Mouse (Mus musculus): ENCODE measurements around the gene Gm14190. TPM values are rescaled to one million over a fixed set of nuclear protein-coding genes. Genes with fewer than 3 reads are reported as not detected.
"Not testable (repeated sequence)": the region's sequence is repeated elsewhere in the genome, so short reads cannot be mapped to it uniquely, and the experiment has no call there.

Gene Gm14190
- total RNA-seq (2014; rRNA removed; ENCODE audit: low replicate concordance) (not detected in 2 replicates), polyA plus RNA-seq (2015; fragmentation: Nextera tagmentation; extraction: Ambion mirVana) (not detected in 2 replicates)

DNA sequence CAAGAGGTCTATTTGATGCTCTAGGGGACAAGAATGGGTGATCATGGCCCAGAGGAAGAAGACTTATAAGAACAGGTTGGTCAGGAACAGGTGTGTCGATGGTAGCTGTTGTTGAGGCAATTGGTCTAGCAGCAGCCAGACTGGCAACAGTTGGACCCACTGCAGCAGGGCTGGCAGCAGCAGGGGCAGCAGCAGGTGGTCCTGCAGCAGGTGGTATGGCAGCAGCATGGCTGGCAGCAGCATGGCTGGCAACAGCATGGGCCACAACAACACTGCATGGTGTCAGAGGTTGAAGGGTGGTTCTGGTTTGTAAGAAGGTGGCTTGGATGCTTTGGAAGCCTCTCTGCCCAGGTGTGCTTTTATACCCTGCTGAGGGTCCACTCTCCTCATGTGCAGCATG lies at the start of gene Gm14190:
TSS of gene Gm14190 (minus strand) at position 278 of the 400 bp plus-strand sequence.
- Histone ChIP-seq H3K36me3 (replicated peaks; ENCODE audit: control insufficient read depth, insufficient read depth, low read length) (no peaks in the 10 kb centered on the region), H3K9ac (replicated peaks; ENCODE audit: low read depth, low read length) (no peak within 1 kb of the TSS), H3K4me2 (ENCODE audit: low read depth, low read length) (no peak within 1 kb of the TSS), H3K27ac (ENCODE audit: low read depth) (no peak within 1 kb of the TSS), H3K27me3 (ENCODE audit: control insufficient read depth, insufficient read depth, low read length) (no peaks in the 10 kb centered on the region), H3K4me3 (ENCODE audit: low read depth, low read length) (no peak within 1 kb of the TSS), H3K9me3 (replicated peaks; ENCODE audit: control insufficient read depth, low read length) (no peaks in the 10 kb centered on the region), H3K4me1 (ENCODE audit: control insufficient read depth, insufficient read depth) (no peaks in the 10 kb centered on the region)
- ATAC-seq (ENCODE audit: insufficient read depth, low read depth) (no peak), DNase-seq (ENCODE audit: low spot score) (no peak)
- 74% methylated on average over 1 of the region's 1 CpGs for WGBS
- TF ChIP-seq EP300 (IDR thresholded peaks at IDR 0.05; ENCODE audit: low read depth), result no peak
- TF ChIP-seq CTCF (IDR thresholded peaks at IDR 0.05; ENCODE audit: low read depth), result no peak

DNA sequence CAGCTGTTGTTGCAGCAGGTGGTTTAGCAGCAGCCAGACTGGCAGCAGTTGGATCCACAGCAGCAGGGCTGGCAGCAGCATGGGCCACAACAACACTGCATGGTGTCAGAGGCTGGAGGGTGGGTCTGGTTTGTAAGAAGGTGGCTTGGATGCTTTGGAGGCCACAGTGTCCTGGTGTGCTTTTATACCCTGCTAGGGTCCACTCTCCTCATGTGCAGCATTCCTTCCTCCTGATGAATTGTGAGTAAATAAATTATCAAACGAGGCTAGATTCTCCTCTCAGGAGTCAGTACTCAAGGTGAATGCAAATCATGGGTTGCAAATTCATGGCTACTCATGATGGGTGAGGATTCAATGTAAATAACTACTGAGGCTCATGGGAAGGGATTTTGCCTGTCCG lies 43.6 kb upstream of the Gm14190 start, which contains the start of gene Gm14180:
TSS of gene Gm14180 (minus strand) at position 101 of the 400 bp plus-strand sequence.
- Histone ChIP-seq H3K4me2 (ENCODE audit: low read depth, low read length) (no peak within 1 kb of the TSS), H3K4me1 (ENCODE audit: control insufficient read depth, insufficient read depth) (no peaks in the 10 kb centered on the region), H3K27me3 (ENCODE audit: control insufficient read depth, insufficient read depth, low read length) (no peaks in the 10 kb centered on the region), H3K9me3 (replicated peaks; ENCODE audit: control insufficient read depth, low read length) (no peaks in the 10 kb centered on the region), H3K4me3 (ENCODE audit: low read depth, low read length) (no peak within 1 kb of the TSS), H3K27ac (ENCODE audit: low read depth) (no peak within 1 kb of the TSS), H3K9ac (replicated peaks; ENCODE audit: low read depth, low read length) (no peak within 1 kb of the TSS), H3K36me3 (replicated peaks; ENCODE audit: control insufficient read depth, insufficient read depth, low read length) (no peaks in the 10 kb centered on the region)
- DNase-seq (ENCODE audit: low spot score) (no peak), ATAC-seq (ENCODE audit: insufficient read depth, low read depth) (no peak)
- TF ChIP-seq EP300 (IDR thresholded peaks at IDR 0.05; ENCODE audit: low read depth) (no peak), CTCF (IDR thresholded peaks at IDR 0.05; ENCODE audit: low read depth) (no peak)
- WGBS, result 44% methylated on average over 2 of the region's 2 CpGs

DNA sequence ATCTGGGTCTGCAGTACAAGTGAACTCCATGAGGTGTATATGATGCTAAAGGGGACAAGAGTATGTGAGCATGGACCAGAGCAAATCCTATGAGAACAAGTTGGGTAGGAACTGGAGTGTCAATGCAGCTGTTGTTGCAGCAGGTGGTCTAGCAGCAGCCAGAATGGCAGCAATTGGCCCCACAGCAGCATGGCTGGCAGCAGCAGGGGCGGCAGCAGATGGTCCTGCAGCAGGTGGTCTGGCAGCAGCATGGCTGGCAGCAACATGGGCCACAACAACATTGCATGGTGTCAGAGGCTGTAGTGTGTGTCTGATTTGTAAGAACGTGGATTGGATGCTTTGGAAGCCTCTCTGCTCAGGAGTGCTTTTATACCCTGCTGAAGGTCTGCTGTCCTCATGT lies 33.5 kb upstream of the Gm14190 start:
- Histone ChIP-seq H3K4me3 (ENCODE audit: low read depth, low read length) (no peak overlapping the region), H3K27me3 (ENCODE audit: control insufficient read depth, insufficient read depth, low read length) (no peaks in the 10 kb centered on the region), H3K9me3 (replicated peaks; ENCODE audit: control insufficient read depth, low read length) (no peaks in the 10 kb centered on the region), H3K36me3 (replicated peaks; ENCODE audit: control insufficient read depth, insufficient read depth, low read length) (no peaks in the 10 kb centered on the region), H3K4me2 (ENCODE audit: low read depth, low read length) (no peak overlapping the region), H3K9ac (replicated peaks; ENCODE audit: low read depth, low read length) (no peak overlapping the region), H3K4me1 (ENCODE audit: control insufficient read depth, insufficient read depth) (no peaks in the 10 kb centered on the region), H3K27ac (ENCODE audit: low read depth) (no peak overlapping the region)
- no peak for ATAC-seq (ENCODE audit: insufficient read depth, low read depth)
- DNase-seq (ENCODE audit: low spot score), result no peak
- TF ChIP-seq CTCF (IDR thresholded peaks at IDR 0.05; ENCODE audit: low read depth), result no peak
- WGBS, result 54% methylated on average over 2 of the region's 2 CpGs

DNA sequence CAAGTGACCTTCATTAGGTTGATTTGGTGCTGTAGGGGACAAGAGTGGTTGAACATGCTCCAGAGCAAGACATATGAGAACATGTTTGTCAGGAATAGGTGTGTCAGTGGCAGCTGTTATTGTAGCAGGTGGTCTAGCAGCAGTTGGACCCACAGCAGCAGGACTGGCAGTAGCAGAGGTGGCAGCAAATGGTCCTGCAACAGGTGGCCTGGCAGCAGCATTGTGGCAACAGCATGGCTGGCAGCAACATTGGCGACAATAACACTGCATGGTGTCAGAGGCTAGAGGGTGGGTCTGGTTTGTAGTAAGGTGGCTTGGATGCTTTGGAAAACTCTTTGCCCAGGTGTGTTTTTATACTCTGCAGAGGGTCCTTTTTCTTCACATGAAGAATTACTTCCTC lies 28.2 kb upstream of the Gm14190 start:
- no peaks in the 10 kb centered on the region for H3K27me3 ChIP-seq (ENCODE audit: control insufficient read depth, insufficient read depth, low read length)
- H3K9ac ChIP-seq (replicated peaks; ENCODE audit: low read depth, low read length), result no peak overlapping the region
- H3K4me2 ChIP-seq (ENCODE audit: low read depth, low read length), result no peak overlapping the region
- ATAC-seq (ENCODE audit: insufficient read depth, low read depth) (no peak), DNase-seq (ENCODE audit: low spot score) (no peak)
- WGBS, result 73% methylated on average over 1 of the region's 1 CpGs
- H3K27ac ChIP-seq (ENCODE audit: low read depth), result no peak overlapping the region
- no peaks in the 10 kb centered on the region for H3K9me3 ChIP-seq (replicated peaks; ENCODE audit: control insufficient read depth, low read length)
- TF ChIP-seq EP300 (IDR thresholded peaks at IDR 0.05; ENCODE audit: low read depth) (no peak), CTCF (IDR thresholded peaks at IDR 0.05; ENCODE audit: low read depth) (no peak)
- H3K4me1 ChIP-seq (ENCODE audit: control insufficient read depth, insufficient read depth), result no peaks in the 10 kb centered on the region
- H3K36me3 ChIP-seq (replicated peaks; ENCODE audit: control insufficient read depth, insufficient read depth, low read length), result no peaks in the 10 kb centered on the region
- H3K4me3 ChIP-seq (ENCODE audit: low read depth, low read length), result no peak overlapping the region

DNA sequence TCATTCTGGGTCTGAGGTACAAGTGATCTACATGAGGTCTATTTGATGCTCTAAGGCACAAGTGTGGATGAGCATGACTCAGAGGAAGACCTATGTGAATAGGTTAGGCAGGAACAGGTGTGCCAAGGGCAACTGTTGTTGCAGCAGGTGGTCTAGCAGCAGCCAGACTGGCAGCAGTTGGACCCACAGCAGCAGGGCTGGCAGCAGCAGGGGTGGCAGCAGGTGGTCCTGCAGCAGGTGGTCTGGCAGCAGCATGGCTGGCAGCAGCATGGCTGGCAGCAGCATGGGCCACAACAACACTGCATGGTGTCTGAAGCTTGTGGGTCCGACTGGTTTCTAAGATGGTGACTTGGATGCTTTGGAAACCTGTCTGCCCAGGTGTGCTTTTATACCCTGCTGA lies 5.3 kb downstream of the Gm14190 start:
- H3K27ac ChIP-seq (ENCODE audit: low read depth); H3K27me3 ChIP-seq (ENCODE audit: control insufficient read depth, insufficient read depth, low read length); DNase-seq (ENCODE audit: low spot score); H3K9ac ChIP-seq (replicated peaks; ENCODE audit: low read depth, low read length); H3K9me3 ChIP-seq (replicated peaks; ENCODE audit: control insufficient read depth, low read length); ATAC-seq (ENCODE audit: insufficient read depth, low read depth); H3K4me3 ChIP-seq (ENCODE audit: low read depth, low read length); H3K4me2 ChIP-seq (ENCODE audit: low read depth, low read length); H3K4me1 ChIP-seq (ENCODE audit: control insufficient read depth, insufficient read depth); H3K36me3 ChIP-seq (replicated peaks; ENCODE audit: control insufficient read depth, insufficient read depth, low read length): not testable (repeated sequence)
- WGBS, result 50% methylated on average over 1 of the region's 1 CpGs

DNA sequence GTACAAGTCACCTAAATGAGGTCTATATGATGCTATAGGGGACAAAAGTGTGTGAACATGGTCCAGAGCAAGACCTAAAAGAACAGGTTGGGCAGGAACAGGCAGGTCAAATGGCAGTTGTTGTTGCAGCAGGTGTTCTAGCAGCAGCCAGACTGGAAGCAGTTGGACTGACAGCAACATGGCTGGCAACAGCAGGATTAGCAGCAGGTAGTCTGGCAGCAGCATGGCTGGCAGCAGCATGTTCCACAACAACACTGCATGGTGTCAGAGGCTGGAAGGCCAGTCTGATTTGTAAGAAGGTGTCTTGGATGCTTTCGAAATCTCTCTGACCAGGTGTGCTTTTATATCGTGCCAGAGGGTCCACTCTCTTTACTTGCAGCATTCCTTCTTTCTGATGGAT lies 7.1 kb downstream of the Gm14190 start:
- H3K27me3 ChIP-seq (ENCODE audit: control insufficient read depth, insufficient read depth, low read length), result no peaks in the 10 kb centered on the region
- H3K36me3 ChIP-seq (replicated peaks; ENCODE audit: control insufficient read depth, insufficient read depth, low read length), result no peaks in the 10 kb centered on the region
- DNase-seq (ENCODE audit: low spot score), result no peak
- no peak overlapping the region for H3K27ac ChIP-seq (ENCODE audit: low read depth)
- no peak for ATAC-seq (ENCODE audit: insufficient read depth, low read depth)
- WGBS, result 75% methylated on average over 2 of the region's 2 CpGs
- no peaks in the 10 kb centered on the region for H3K9me3 ChIP-seq (replicated peaks; ENCODE audit: control insufficient read depth, low read length)
- H3K4me3 ChIP-seq (ENCODE audit: low read depth, low read length), result no peak overlapping the region
- no peak overlapping the region for H3K9ac ChIP-seq (replicated peaks; ENCODE audit: low read depth, low read length)
- H3K4me2 ChIP-seq (ENCODE audit: low read depth, low read length), result no peak overlapping the region
- H3K4me1 ChIP-seq (ENCODE audit: control insufficient read depth, insufficient read depth), result no peaks in the 10 kb centered on the region
- TF ChIP-seq CTCF (IDR thresholded peaks at IDR 0.05; ENCODE audit: low read depth) (no peak), EP300 (IDR thresholded peaks at IDR 0.05; ENCODE audit: low read depth) (no peak)
